Mouse (Mus musculus) heart, embryonic 11.5 days (tissue): ENCODE data around the gene Tgfb1i1. TPM values are rescaled to one million over a fixed set of nuclear protein-coding genes. Genes with fewer than 3 reads are reported as not detected.

Source experiments
- ATAC-seq: fragments of 200-750 bp; cut with Nextera tagmentation; replicated peaks from 2 replicates; pipeline ENCODE4 v1.8.0; 2017; ENCODE audit warnings: moderate library complexity; ENCODE audit not compliant: insufficient number of reproducible peaks, low FRiP score, low TSS enrichment
- H3K27ac ChIP-seq: fragments of 300-500 bp; sonication (generic); 2 replicates; pipeline ENCODE4 v1.5.1; 2014; ENCODE audit warnings: mild to moderate bottlenecking, low read depth, low read length
- H3K27me3 ChIP-seq: fragments of 300-500 bp; sonication (generic); 2 replicates; pipeline ENCODE4 v1.6.1; 2014; ENCODE audit warnings: mild to moderate bottlenecking, low read length, mixed read lengths; ENCODE audit not compliant: control insufficient read depth, insufficient read depth
- H3K36me3 ChIP-seq: fragments of 300-500 bp; sonication (generic); 2 replicates; pipeline ENCODE4 v1.6.1; 2014; ENCODE audit warnings: mild to moderate bottlenecking, low read length, moderate library complexity, mixed read lengths; ENCODE audit not compliant: control insufficient read depth, insufficient read depth
- H3K4me1 ChIP-seq: fragments of 300-500 bp; sonication (generic); 2 replicates; pipeline ENCODE4 v1.6.1; 2014; ENCODE audit warnings: low read length; ENCODE audit not compliant: control insufficient read depth, insufficient read depth
- H3K4me2 ChIP-seq: fragments of 300-500 bp; sonication (generic); 2 replicates; pipeline ENCODE4 v1.6.1; 2014; ENCODE audit warnings: mild to moderate bottlenecking, moderate library complexity
- H3K4me3 ChIP-seq: fragments of 300-500 bp; sonication (generic); 2 replicates; pipeline ENCODE4 v1.5.1; 2014; ENCODE audit warnings: low read depth, low read length
- H3K9ac ChIP-seq: fragments of 300-500 bp; sonication (generic); 2 replicates; pipeline ENCODE4 v1.6.1; 2014; ENCODE audit warnings: mild to moderate bottlenecking, low read depth, low read length, moderate library complexity
- H3K9me3 ChIP-seq: fragments of 300-500 bp; sonication (generic); replicated peaks from 2 replicates; pipeline ENCODE4 v1.6.1; 2016; ENCODE audit warnings: low read length; ENCODE audit not compliant: control insufficient read depth
- WGBS: fragments of 180-500 bp; shearing (Covaris S2); extraction: QIAGEN DNeasy Blood & Tissue Kit; methylation state at CpG from one replicate; pipeline ENCODE4 v1.1.7; 2014; ENCODE audit not compliant: insufficient replicate concordance; 5-methylcytosine and 5-hydroxymethylcytosine counted together
- polyA plus RNA-seq: library from polyadenylated mRNA; unstranded; fragments of >200 nt; fragmentation: Nextera tagmentation; extraction: Ambion mirVana; gene quantifications from 2 replicates; pipeline ENCODE4 v1.2.1, GENCODE M21; 2014

Gene Tgfb1i1
- polyA plus RNA-seq, 1 experiment from 2014 or later = 168 TPM

DNA sequence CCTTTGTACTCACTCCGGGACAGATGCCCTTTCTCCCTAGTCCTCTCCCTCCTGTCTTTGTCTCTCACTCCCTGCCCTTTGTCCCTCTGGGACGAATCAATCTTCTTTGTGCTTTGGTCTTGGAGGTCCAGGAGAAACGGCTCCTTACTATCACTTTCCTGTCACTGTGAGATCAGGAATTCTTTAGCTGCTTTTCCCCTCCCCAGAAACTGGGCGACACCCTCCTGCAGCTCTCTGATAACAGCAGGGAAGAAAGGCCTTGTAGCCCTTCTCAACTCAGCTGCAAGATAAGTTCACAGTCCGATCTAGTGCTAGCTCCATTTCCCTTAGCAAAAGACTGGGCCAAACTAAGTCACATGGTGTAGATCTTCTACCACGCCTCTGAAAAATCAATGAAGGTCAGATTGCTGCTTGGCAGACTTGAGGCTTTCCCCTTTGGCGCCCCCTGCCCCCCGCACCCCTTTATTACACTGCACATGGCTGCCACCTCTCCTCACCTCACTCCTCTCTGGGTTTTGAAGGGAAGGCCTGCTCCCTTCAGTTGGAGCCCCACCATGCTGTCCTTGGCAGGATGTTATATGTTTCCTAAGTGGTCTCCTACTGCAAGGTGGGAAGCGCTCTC, 42.4 kb downstream of the Tgfb1i1 start:
- Histone ChIP-seq H3K4me1 (peaks cover 18% of the 10 kb centered on the region), H3K36me3 (peaks cover 6% of the 10 kb centered on the region; the same call in 1 of the 2 replicates), H3K4me3 (0 out of 2 replicates have a peak overlapping the region, but pooled peaks have one; percentile 8), H3K27ac (peak overlapping the region; percentile 80), H3K9ac (peak overlapping the region; percentile 52), H3K9me3 (no peaks in the 10 kb centered on the region), H3K4me2 (peak overlapping the region; percentile 45), H3K27me3 (no peaks in the 10 kb centered on the region)
- ATAC-seq = peak; percentile 92
- WGBS = 14% methylated on average over 9 of the region's 9 CpGs

DNA sequence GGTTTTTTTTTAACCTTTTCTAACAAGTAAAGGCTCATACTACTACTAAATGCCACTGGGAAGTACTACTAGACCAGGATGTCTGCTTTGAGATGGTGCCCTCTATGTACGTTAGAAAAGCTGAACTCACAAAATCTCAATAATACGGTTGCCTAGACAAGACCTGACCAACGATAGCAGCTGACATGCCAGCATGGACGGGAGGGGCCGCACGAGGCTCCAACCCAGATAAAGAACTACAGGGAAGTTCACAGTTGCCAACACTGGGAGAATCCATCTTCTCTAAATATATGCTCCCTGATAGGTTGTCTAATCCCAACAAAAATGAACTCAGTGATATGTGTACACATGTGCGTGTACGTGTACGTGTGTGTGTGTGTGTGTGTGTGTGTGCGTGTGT, 48.2 kb downstream of the Tgfb1i1 start:
- H3K4me3 ChIP-seq = no peak overlapping the region
- peaks cover 9% of the 10 kb centered on the region; the same call in 1 of the 2 replicates for H3K4me1 ChIP-seq
- no peaks in the 10 kb centered on the region for H3K9me3 ChIP-seq
- ATAC-seq = no peak
- H3K4me2 ChIP-seq = no peak overlapping the region
- H3K36me3 ChIP-seq = no peaks in the 10 kb centered on the region
- 82% methylated on average over 10 of the region's 10 CpGs for WGBS
- H3K27ac ChIP-seq = no peak overlapping the region
- H3K9ac ChIP-seq = no peak overlapping the region
- no peaks in the 10 kb centered on the region for H3K27me3 ChIP-seq

DNA sequence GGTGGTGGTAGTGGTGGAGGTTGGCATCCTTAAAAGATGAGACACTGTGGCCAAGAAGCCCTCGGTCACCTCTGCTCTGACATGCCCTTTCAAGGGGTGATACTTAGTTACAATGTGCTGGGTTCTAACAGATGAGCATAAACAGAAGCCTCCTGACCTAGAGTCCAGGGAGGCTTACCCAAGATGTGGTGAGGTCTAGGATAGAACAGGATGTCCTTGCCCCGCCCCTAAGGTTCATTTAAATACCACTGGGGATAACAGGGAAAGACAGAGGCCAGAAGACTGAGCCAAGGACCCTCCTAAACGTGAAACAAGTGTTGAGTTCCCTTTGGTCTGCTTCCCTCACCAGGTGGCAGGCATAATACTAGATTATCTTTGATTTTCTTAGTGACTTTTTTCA, 49.9 kb downstream of the Tgfb1i1 start:
- ATAC-seq = no peak; the same call in 1 of the 2 replicates
- no peak overlapping the region for H3K9ac ChIP-seq
- WGBS = 56% methylated on average over 3 of the region's 3 CpGs

DNA sequence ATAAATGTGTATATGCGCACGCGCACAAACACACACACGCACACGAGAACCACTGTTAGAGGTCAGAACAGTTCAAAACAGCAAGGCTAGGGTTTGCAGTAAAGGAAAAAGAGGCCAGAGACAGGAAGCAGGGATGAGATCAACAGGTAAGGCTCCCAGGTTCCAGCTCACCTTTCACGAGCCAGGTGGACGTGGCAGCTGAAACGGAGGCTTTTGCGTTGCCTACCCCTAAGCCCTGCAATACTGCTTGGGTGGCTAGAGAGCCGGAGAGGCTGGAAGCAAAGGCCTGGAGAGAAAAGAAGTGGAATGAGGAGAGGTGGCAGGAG, 50.6 kb downstream of the Tgfb1i1 start:
- H3K27ac ChIP-seq = 0 out of 2 replicates have a peak overlapping the region, but pooled peaks have one; percentile 50
- 37% methylated on average over 10 of the region's 10 CpGs for WGBS
- no peaks in the 10 kb centered on the region for H3K9me3 ChIP-seq
- H3K4me2 ChIP-seq = peak overlapping the region; percentile 77
- peak; percentile 20; the same call in 1 of the 2 replicates for ATAC-seq
- H3K4me1 ChIP-seq = peaks cover 9% of the 10 kb centered on the region; the same call in 1 of the 2 replicates
- H3K27me3 ChIP-seq = no peaks in the 10 kb centered on the region
- no peaks in the 10 kb centered on the region for H3K36me3 ChIP-seq
- peak overlapping the region; percentile 83 for H3K9ac ChIP-seq
- peak overlapping the region; percentile 76 for H3K4me3 ChIP-seq

More for the DNA sequence above, 49.9 kb downstream of the Tgfb1i1 start:
- Histone ChIP-seq H3K4me3 (no peak overlapping the region), H3K36me3 (no peaks in the 10 kb centered on the region), H3K4me2 (peak overlapping the region; percentile 77), H3K9me3 (no peaks in the 10 kb centered on the region), H3K27me3 (no peaks in the 10 kb centered on the region), H3K4me1 (peaks cover 9% of the 10 kb centered on the region; the same call in 1 of the 2 replicates), H3K27ac (no peak overlapping the region)

DNA sequence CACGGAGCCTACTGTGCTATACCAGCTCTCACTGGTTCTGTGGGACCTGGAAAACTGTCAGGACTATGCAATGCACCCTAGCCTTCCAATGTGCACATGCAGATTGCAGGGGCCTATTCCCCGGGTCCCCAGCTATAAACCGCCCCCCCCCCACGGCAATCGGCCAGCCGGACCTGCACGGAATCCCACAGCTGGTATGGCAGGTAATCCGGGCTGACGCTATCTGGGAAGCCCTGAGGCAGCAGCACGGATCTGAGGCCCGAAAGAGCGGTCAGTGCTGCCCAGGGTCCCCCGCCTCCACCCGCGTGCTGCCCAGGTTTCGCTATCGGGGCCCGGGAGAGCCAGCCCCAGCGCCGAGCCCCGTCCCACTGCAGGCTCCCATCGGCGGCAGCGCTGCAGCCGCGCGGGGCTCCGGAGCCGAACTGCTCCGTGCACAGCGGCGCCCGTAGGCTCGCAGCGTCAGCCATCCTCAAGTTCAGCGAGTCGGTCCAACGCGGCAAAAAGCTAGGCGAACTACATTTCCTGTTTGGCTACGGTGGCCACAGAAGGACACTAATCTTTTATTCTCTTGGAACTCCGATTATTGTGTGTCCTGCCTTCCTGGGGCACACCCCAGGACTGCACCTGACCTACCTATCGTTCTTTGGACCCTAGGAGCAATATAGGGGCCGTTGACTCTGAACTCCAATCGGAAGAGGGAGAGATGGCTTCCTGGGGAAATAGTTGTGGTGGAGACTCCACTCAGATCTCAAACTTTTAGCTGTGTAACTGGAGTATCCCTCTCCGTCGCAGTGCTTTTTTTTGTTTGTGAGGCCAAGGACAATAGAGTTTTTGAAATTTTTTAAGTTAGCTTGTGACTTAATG, 51.2 kb downstream of the Tgfb1i1 start, which contains the start of gene BC017158:
Gene BC017158, minus strand, starts transcription at position 554 of the 864 bp plus-strand sequence.
- 2% methylated on average over 47 of the region's 47 CpGs for WGBS
- ATAC-seq = peak; percentile 73

DNA sequence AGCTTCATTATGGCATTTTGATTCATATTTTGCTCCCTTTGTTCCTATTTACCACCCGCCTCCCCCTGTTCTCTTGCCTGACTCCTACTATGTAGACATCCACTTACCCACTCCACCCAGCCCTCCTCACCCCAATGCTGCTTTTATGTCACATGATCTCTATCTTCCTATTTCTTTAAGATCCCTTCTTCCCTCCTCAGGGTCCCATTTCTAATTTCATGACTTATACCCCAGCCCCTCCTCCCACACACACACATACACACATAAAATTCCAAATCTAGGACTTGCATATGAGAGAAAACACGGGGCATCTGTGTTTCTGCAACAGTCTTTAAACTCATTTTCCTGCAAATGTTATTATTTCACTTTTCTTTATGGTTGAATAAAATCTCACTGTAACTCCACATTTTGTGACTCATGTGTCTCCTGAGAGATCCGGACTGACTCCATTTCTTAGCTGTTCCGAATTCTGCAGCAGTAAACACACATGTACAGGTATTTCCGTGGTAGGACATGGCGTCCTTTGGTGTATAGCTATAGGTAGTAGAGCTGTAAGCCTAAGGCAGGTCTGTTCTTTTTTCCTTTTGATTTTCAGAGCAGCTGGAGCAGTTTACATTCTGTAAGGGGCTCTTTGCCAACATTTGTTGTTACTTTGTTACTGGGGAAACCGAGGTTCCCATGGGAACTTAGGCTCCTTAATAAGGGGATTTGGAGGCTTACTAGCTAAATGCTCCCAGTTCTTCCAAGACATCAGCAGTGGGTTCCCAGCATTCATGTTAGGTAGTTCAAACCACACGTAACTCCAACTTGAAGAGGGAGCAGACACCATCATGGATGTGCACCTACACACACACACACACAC, 52.1 kb downstream of the Tgfb1i1 start:
- H3K9ac ChIP-seq = peak overlapping the region; percentile 83
- peaks cover 9% of the 10 kb centered on the region; the same call in 1 of the 2 replicates for H3K4me1 ChIP-seq
- no peak for ATAC-seq
- H3K27ac ChIP-seq = no peak overlapping the region
- peak overlapping the region; percentile 77 for H3K4me2 ChIP-seq
- peak overlapping the region; percentile 76 for H3K4me3 ChIP-seq
- 83% methylated on average over 8 of the region's 8 CpGs for WGBS
- no peaks in the 10 kb centered on the region for H3K9me3 ChIP-seq
- no peaks in the 10 kb centered on the region for H3K36me3 ChIP-seq
- no peaks in the 10 kb centered on the region; the same call in 1 of the 2 replicates for H3K27me3 ChIP-seq

More for the DNA sequence above, 51.2 kb downstream of the Tgfb1i1 start, which contains the start of gene BC017158:
- Histone ChIP-seq H3K4me1 (peaks cover 9% of the 10 kb centered on the region; the same call in 1 of the 2 replicates), H3K27me3 (no peaks in the 10 kb centered on the region; the same call in 1 of the 2 replicates), H3K36me3 (no peaks in the 10 kb centered on the region), H3K9ac (peak within 1 kb of the TSS; percentile 83), H3K4me3 (peak within 1 kb of the TSS; percentile 76), H3K4me2 (peak within 1 kb of the TSS; percentile 77), H3K27ac (peak within 1 kb of the TSS; percentile 50), H3K9me3 (no peaks in the 10 kb centered on the region)

DNA sequence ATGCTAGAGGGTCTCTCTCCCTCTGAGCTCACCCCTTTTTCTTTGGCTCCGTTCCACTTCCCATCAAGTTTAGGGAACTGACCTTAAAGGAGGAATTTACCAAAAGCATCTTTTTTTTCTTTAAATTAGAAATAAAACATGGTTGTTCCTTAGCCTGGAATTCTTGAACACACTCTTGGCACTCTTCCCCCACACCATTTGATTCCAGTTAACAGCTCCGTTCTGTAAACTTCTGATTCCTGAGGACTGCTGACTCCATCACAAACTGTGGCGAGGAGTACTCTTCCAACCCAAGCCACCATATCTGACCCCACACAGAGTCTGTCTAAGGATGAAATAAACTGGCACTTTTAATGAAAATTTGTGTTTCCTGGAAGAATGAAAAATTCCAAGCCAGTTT, 54.3 kb downstream of the Tgfb1i1 start:
- Histone ChIP-seq H3K4me3 (no peak overlapping the region), H3K27me3 (no peaks in the 10 kb centered on the region; the same call in 1 of the 2 replicates), H3K4me1 (peaks cover 9% of the 10 kb centered on the region; the same call in 1 of the 2 replicates), H3K4me2 (no peak overlapping the region), H3K9ac (no peak overlapping the region), H3K27ac (no peak overlapping the region), H3K36me3 (no peaks in the 10 kb centered on the region), H3K9me3 (no peaks in the 10 kb centered on the region)
- ATAC-seq = no peak
- 77% methylated on average over 3 of the region's 3 CpGs for WGBS

DNA sequence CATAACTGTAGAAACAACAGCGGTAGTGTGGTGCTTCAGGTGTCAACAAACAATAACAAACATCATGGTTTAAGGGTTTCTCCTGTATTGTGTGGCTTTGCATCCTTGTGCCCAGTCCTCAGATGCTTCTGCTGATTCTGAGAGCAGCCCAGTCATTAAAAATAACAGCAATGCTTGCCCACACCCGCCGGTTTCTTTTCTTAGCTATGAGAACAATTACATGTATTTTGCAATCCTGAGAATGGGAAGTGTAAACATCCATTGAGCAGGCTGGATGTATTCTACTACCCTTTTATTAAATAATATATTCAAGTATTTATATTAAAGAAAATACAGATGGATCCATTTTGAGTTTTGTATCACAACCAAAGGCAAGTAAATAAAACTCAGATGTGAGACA, 55.5 kb downstream of the Tgfb1i1 start:
- Histone ChIP-seq H3K9me3 (no peaks in the 10 kb centered on the region), H3K4me1 (peaks cover 3% of the 10 kb centered on the region; the same call in 1 of the 2 replicates), H3K4me3 (no peak overlapping the region), H3K9ac (no peak overlapping the region), H3K36me3 (no peaks in the 10 kb centered on the region), H3K27ac (no peak overlapping the region), H3K27me3 (no peaks in the 10 kb centered on the region; the same call in 1 of the 2 replicates), H3K4me2 (no peak overlapping the region)
- 81% methylated on average over 3 of the region's 3 CpGs for WGBS
- ATAC-seq = no peak
